Mouse (Mus musculus): Measurements from ENCODE around the gene Retn.

DNA sequence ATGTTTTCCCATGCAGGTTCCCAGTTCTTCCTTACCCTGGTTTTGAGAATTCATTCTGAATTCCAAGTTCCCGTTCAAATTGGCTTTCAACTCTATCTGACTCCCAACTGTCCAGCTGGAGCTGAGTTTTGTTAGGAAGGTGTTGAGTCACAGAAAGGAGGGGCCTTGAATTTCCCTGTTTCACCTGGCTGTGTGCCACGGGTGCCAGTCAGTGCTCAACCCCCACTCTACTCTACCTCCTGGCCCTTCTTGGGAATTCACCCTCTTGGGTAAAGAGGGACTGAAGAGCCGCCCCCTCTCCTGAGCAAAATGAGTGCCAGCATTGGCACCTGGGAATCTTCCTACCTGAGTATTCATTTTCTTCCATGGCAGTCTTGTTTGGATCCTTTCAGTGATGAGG, 35.2 kb downstream of the Retn start:
- TF ChIP-seq E2F4 (IDR thresholded peaks at IDR 0.05; ENCODE audit: insufficient read depth) (no peak), POLR2A (IDR thresholded peaks at IDR 0.05; ENCODE audit: insufficient read length, low read depth) (no peak), POLR2AphosphoS2 (IDR thresholded peaks at IDR 0.05; ENCODE audit: insufficient read length, low read depth) (no peak), TCF12 (IDR thresholded peaks at IDR 0.05; ENCODE audit: insufficient read depth, poor library complexity, severe bottlenecking) (no peak), MYOD1 (IDR thresholded peaks at IDR 0.05; ENCODE audit: control insufficient read depth in 1 of 3, insufficient read length in 2 of 3, low read depth in 2 of 3) (no peak), MAX (IDR thresholded peaks at IDR 0.05; ENCODE audit: low read depth) (no peak), MYOG (IDR thresholded peaks at IDR 0.05; ENCODE audit: control insufficient read depth in 1 of 3, insufficient read depth in 1 of 3, insufficient read length in 2 of 3, low read depth in 2 of 3) (no peak)

All from myocyte (in vitro differentiated cells).